Mouse (Mus musculus) small intestine, adult 2 months (tissue): Measurements from ENCODE around the gene H2-Eb2.

Experiments
- CTCF ChIP-seq: fragments of 200-500 bp; IDR thresholded peaks from 2 replicates; pipeline ENCODE4 v1.5.1; 2012; ENCODE audit warnings: low read depth, mild to moderate bottlenecking, control low read depth, inconsistent platforms, low read length, moderate library complexity, mixed read lengths; ENCODE audit not compliant: insufficient replicate concordance, insufficient read length; ENCODE audit errors: extremely low read depth
- POLR2A ChIP-seq: fragments of 200-500 bp; IDR thresholded peaks from 2 replicates; pipeline ENCODE4 v1.6.1; 2012; ENCODE audit warnings: low read depth, mild to moderate bottlenecking, control low read depth, inconsistent platforms, low read length, moderate library complexity

GRCm38 (mm10) chr17:34314286-34314685 lies 11.2 kb upstream of the H2-Eb2 start:
- TF ChIP-seq CTCF (no peak), POLR2A (no peak)
